Mouse (Mus musculus): ENCODE measurements around the gene Cfap77.

The Cfap77 gene

DNA sequence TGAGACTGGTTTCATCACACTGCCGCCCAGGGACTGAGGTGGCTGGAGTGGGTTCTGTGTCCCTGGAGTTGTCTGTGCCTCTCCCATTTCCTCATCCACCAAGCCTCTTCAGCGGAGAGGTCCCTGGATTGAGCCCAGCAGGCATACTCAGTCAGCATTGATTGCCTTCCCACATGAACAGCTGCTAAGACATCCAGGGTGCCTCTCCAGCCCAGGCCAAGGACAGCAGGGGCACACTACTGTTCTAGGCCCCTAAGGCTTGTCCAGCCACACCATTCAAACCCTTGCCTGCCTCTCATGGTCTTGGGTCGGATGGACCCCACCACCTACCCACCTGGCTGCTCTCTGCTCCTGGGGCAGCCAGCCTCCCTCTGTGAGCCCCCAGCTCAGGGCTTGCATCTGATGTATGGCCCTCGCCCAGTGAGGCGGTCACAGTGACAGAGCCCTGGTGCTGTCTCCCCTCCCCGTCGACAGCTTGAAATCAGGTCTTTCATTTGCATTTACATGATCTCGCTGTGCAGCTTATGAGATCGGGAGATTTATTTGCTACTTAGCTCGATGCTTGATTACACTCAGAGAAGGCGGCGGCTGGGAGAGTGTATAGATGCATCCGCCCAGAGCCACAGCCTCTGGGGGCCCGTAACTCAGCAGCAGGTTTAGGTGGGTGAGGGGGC is 57.6 kb downstream of the Cfap77 start:
- DNase-seq (ENCODE audit: low read depth, low spot score) = no peak

DNA sequence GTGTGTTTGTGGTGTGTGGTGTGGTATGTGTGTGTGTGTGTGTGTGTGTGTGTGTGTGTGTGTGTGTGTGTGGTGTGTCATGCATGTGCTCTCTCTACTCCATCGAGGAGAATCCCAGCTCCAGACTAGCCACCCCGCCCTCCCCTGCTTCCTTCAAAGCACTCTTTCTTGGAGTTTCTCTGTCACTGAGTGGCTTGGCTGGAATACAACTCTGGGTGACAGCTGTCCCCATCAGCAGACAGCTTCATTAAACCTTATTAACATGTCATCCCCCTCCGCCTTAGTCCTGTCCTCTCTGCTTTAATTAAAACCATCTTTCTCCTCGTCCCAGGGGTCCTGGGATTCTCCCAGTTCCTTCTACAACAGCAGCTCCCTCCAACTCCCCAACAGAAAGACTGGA is 59.4 kb downstream of the Cfap77 start:
- no peak for DNase-seq (ENCODE audit: low read depth, low spot score)

DNA sequence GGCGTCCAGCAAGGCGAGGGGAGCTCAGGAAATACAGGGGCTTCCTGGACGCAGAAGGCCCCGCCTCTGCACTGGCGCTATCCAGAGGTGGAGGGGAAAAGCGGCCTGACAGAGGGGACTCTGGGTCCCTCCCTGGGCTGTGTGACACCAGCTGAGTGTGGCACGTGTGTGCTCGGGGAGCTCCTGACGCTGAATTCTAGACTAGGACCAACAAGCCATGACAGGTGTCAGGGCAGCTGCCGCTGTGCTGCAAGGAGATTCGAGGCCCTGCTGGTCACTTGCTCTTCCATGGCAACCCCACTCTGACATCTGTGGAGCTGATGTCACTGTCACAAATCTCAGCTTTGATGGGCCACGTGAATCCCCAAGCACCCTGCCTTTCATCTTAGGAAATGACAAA is 60.9 kb downstream of the Cfap77 start:
- no peak for DNase-seq (ENCODE audit: low read depth, low spot score)

DNA sequence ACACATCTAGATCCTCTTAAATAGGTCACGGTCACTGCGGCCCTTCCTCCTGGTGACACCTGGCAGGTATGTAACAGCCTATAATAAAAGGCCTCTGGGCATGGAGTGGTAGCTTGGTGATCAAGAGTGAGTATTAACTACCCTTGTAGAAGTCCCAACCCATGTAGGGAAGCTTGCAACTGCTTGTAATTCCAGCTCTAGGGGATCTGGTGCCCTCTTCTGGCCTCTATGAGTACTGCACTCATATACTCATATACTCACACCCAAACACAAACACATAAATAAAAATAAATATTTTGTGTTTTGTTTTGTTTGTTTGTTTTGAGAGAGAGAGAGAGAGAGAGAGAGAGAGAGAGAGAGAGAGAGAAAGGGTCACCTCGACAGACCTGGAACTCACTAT is 66.1 kb downstream of the Cfap77 start:
- no peak for DNase-seq (ENCODE audit: low read depth, low spot score)

GRCm38 (mm10) chr2:28980080-28980910 is 74.6 kb downstream of the Cfap77 start:
- DNase-seq (ENCODE audit: low read depth, low spot score) = no peak

- DNase-seq (ENCODE audit: low read depth, low spot score) = no peak
These were observed 76.4 kb downstream of the Cfap77 start for GRCm38 (mm10) chr2:28978461-28978860.

GRCm38 (mm10) chr2:28976635-28977034 is 78.2 kb downstream of the Cfap77 start:
- DNase-seq (ENCODE audit: low read depth, low spot score) = peak; percentile 73

DNA sequence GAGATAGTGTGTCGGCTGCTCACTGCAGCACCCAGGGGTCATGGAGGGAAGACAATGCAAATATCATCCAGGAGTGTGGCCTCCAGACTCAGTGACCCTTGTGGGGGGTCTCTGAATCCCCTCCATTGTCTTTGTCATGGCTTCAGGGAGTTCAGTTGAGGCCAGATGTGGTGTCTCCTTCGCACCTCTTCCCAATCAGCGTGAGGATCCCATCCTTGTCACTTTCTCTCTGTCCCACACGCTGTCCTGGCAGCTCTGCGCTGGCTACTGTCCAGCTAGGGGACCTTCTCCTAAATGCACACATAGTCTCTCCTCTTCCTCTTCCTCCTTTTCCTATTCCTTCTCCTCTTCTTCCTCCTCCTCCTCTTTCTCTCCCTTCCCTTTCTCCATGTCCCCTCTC is 79.3 kb downstream of the Cfap77 start:
- DNase-seq (ENCODE audit: low read depth, low spot score) = no peak

DNA sequence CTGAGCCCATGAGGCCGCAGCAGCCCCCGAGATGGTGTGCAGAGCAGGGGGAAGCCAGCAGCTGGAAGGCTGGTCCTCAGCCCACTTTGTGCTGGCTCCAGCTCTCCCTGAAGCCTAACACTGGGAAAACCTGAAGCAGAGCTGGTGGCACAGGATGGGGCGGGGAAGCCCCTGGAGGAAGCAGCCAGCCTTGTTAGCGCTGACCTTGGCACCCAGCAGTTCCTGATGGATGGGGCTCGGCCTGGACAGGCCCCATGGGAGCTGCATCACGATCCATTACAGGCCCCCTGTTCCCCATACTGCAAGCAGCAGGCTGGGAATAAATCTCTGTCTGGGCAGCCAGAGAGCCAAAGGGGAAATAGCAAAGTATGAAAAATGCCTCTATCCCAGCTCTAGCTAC is 80.3 kb downstream of the Cfap77 start:
- DNase-seq (ENCODE audit: low read depth, low spot score) = no peak

DNA sequence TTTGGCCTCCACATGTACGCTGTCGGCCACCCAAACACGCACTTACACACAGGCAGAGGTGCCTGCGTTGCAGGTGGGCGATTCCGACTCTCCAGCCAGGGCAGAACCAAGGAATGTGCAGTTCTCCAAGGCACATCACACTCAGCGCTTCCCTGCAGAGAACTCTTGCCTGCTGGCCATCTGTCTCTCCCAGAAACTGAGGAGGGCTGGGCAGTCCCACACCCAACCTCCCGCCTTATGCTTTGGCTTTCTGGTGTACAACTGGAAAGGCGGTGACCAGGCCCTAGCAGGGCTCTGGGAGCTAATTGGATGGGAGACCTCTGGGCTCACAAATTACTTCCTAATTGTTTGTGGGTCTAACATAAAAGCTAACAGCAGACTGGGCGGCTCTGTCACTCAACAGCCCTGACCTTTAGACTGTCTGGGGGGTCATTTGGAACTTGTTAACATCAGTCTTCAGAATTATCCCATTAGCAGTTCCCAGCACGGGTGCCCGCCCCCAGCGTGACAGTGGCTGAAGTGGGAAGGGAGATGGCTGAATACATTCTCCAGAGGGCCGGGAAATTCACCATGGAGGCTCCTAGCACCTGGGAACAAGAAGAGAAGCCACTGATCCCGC is 80.9 kb downstream of the Cfap77 start:
- no peak for DNase-seq (ENCODE audit: low read depth, low spot score)

- DNase-seq (ENCODE audit: low read depth, low spot score) = no peak
These were observed 84.4 kb downstream of the Cfap77 start for GRCm38 (mm10) chr2:28970424-28970823.

GRCm38 (mm10) chr2:28968278-28968677 is 86.6 kb downstream of the Cfap77 start:
- no peak for DNase-seq (ENCODE audit: low read depth, low spot score)

DNA sequence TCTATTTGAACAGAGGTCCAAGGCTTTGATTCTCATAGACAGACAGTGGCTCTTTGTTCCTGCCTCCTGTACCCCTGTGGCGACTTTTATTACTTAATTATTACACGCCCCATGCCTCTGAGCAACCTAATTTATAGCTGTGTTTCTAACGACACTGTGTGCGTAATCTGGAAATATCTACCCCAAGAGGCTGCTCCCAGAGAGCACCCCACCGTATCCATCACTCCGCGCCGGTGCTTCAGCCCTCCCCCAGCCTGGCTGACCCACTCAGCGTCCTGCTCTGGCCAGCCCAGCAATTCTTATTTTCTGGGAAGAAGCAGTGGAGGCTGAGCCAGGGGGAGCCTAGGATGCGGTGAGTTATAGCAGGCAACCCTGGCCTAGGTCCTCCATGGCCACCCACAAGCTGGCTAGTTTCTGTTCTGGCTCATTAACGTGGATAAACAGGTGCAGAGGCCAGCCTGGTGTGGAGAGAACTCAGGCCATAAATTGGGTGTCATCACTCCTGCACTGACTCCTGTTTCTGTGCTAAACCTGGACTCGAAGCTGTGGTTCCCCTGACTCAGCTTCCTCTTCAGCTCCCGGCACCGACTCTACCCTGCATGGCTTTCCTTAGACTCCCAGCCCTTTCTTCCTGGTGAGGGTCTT is 88.6 kb downstream of the Cfap77 start:
- no peak for DNase-seq (ENCODE audit: low read depth, low spot score)

DNA sequence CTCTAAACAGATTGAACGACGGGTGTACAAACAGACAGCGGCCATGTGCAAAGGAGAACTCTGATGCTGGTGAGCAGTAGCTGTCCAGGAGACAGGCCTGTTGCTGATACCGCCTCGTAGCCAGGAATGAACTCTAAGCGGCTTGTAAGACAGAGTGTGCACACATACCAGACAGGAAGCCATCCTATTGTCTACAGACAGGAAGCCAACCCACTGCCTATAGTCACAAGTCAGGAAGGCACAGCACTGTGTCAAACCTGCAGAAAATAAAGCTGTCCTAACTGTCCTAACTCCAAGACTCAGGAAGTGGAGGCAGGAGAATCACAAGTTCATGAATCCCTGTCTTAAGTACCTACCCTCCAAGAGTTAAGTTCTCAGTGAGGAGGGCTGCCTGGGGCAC is 91.3 kb downstream of the Cfap77 start:
- DNase-seq (ENCODE audit: low read depth, low spot score) = no peak

- DNase-seq (ENCODE audit: low read depth, low spot score) = no peak
These were observed 93.2 kb downstream of the Cfap77 start for GRCm38 (mm10) chr2:28961636-28962035.

DNA sequence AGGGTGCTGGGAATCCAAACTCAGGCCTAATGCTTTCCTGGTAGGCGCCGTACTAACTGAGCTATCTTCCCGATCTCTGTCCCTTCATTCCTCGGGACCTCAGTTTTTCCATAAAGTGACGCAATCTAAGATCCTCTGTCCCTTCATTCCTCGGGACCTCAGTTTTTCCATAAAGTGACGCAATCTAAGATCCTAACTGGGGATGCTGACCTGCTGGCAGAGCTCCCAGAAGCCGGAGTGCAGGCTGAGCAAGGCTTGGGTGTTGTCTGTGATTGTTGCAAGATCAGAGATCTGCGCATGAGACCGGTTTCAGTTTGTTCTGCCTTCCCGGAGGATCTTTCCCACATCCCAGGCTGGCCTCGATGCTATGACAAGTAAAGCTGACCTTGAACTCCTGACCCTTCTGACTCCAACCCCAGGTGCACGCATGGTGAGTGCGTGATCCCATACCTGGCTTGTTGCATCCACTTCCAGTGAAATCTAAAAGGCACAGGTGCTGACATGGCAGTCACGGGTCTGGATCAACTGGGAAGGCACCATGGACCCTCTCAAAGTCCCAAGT is 93.8 kb downstream of the Cfap77 start:
- DNase-seq (ENCODE audit: low read depth, low spot score) = peak; percentile 9

GRCm38 (mm10) chr2:28956874-28957273 is 98.0 kb downstream of the Cfap77 start:
- DNase-seq (ENCODE audit: low read depth, low spot score) = peak; percentile 18

GRCm38 (mm10) chr2:28954595-28954994 is 100.3 kb downstream of the Cfap77 start:
- DNase-seq (ENCODE audit: low read depth, low spot score) = no peak

GRCm38 (mm10) chr2:28952981-28953380 is 101.9 kb downstream of the Cfap77 start:
- no peak for DNase-seq (ENCODE audit: low read depth, low spot score)

- peak; percentile 44 for DNase-seq (ENCODE audit: low read depth, low spot score)
These were observed 108.6 kb downstream of the Cfap77 start for GRCm38 (mm10) chr2:28946312-28946711.

DNA sequence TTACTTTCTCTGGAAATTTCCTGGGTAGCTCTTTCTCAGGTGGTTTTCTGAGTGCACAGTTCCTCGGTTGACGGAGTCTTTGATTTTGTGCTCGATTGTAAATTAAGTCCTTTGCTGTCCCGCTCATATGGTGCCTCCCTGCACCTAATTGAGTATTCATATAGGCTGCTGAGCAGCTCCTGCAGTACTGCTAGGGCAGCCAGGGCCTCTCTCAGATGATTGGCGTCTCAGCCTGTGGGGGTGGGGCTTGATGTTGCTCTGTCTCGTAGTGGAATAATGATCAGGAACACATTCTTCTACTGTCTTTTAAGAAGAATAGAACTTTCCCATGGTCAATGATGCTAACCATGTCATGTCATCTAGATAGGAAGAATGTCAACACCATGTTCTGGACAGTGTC is 109.5 kb downstream of the Cfap77 start:
- no peak for DNase-seq (ENCODE audit: low read depth, low spot score)
